Mouse (Mus musculus): ENCODE results near the gene Spen.

GRCm38 (mm10) chr4:141439083-141439803 lies 99.2 kb downstream of the Spen start:
- no peak for TF ChIP-seq POLR2A (IDR thresholded peaks at IDR 0.05; ENCODE audit: borderline replicate concordance, extremely low read depth, low read depth, low read length)
- no peak for TF ChIP-seq CTCF (IDR thresholded peaks at IDR 0.05; ENCODE audit: insufficient read depth, low read length)

Measured in lung, adult 2 months (tissue).